Mouse (Mus musculus): ENCODE measurements around the gene Flt3l.
"Not testable (repeated sequence)": the region's sequence is repeated elsewhere in the genome, so short reads cannot be mapped to it uniquely, and the experiment has no call there.

DNA sequence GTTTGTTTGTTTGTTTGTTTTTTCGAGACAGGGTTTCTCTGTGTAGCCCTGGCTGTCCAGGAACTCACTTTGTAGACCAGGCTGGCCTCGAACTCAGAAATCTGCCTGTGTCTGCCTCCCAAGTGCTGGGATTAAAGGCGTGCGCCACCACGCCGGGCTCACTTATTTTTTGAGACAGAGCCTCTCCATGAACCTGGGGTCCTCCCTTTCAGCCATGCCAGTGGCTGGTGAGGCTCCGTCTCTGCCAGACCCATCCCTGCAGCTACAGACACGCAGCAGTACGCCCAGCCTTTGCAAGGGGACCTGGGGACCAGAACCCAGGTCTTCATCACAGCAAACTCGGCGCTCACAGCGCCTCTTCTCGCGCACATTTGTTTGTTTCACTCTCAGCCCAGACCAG, 40.3 kb downstream of the Flt3l start:
- not testable (repeated sequence) for TF ChIP-seq POLR2A (IDR thresholded peaks at IDR 0.05; ENCODE audit: low read depth, low read length); CTCF (IDR thresholded peaks at IDR 0.05; ENCODE audit: extremely low read depth, insufficient read length, insufficient replicate concordance, low read depth, low read length)
